Mouse (Mus musculus) ovary, adult 2 months (tissue): ENCODE data around the gene 4933415F23Rik. TPM values are rescaled to one million over a fixed set of nuclear protein-coding genes. Genes with fewer than 3 reads are reported as not detected.

Source experiments
- polyA plus RNA-seq: library from polyadenylated mRNA; depleted of rRNA; stranded (reverse); fragments of >200 nt; gene quantifications from 2 replicates; pipeline ENCODE4 v1.2.3, GENCODE M21; 2012; rRNA removed

4933415F23Rik gene
- not detected in 2 replicates for polyA plus RNA-seq

GRCm38 (mm10) chr1:23102021-23102420, at the start of gene 4933415F23Rik:
Gene 4933415F23Rik (minus strand): TSS chr1:23102253.

